Mouse (Mus musculus): ENCODE data around the gene Serpina3k. TPM values are rescaled to one million over a fixed set of nuclear protein-coding genes. Genes with fewer than 3 reads are reported as not detected.
"Not testable (repeated sequence)": the region's sequence is repeated elsewhere in the genome, so short reads cannot be mapped to it uniquely, and the experiment has no call there.

Serpina3k gene
- polyA plus RNA-seq, 1 experiment from 2014 or later, result not detected

GRCm38 (mm10) chr12:104338705-104339104 is 419 bp downstream of the Serpina3k start:
- Histone ChIP-seq H3K27ac (ENCODE audit: low read depth, low read length) (no peak overlapping the region), H3K4me1 (ENCODE audit: control insufficient read depth, insufficient read depth, low read length) (no peaks in the 10 kb centered on the region), H3K4me2 (no peak overlapping the region), H3K4me3 (ENCODE audit: low read depth, low read length) (no peak overlapping the region), H3K27me3 (ENCODE audit: control insufficient read depth, insufficient read depth, low read length) (no peaks in the 10 kb centered on the region), H3K9ac (ENCODE audit: low read depth, low read length) (no peak overlapping the region), H3K36me3 (ENCODE audit: control insufficient read depth, insufficient read depth, low read length) (no peaks in the 10 kb centered on the region), H3K9me3 (replicated peaks; ENCODE audit: control insufficient read depth, low read length) (no peaks in the 10 kb centered on the region)
- ATAC-seq (replicated peaks; ENCODE audit: insufficient number of reproducible peaks, low FRiP score, low TSS enrichment), result no peak
- WGBS (ENCODE audit: insufficient replicate concordance), result 87% methylated on average over 3 of the region's 3 CpGs

DNA sequence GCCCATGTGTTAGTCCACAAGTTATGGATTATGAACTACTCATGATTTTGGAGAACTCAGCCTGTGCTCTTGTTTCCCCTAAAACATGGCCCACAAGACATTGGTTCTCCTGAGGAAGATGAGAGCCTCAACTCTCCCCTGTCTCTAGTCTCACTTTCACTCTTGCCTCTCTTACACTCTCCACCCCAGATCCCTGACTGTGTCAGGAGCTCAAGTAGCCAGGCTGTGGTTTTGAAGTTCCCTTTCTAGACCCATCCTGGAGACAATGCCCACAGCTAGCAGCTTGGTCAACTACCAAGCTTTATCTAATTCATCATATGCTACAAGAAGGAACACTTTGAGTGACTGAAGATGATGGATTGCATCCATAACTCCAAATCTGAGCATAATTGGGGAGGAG is 4.2 kb downstream of the Serpina3k start:
- not testable (repeated sequence) for H3K4me3 ChIP-seq (ENCODE audit: low read depth, low read length); H3K9ac ChIP-seq (ENCODE audit: low read depth, low read length); H3K36me3 ChIP-seq (ENCODE audit: control insufficient read depth, insufficient read depth, low read length); H3K27ac ChIP-seq (ENCODE audit: low read depth, low read length); ATAC-seq (replicated peaks; ENCODE audit: insufficient number of reproducible peaks, low FRiP score, low TSS enrichment); H3K4me2 ChIP-seq; H3K27me3 ChIP-seq (ENCODE audit: control insufficient read depth, insufficient read depth, low read length); H3K9me3 ChIP-seq (replicated peaks; ENCODE audit: control insufficient read depth, low read length); H3K4me1 ChIP-seq (ENCODE audit: control insufficient read depth, insufficient read depth, low read length)

DNA sequence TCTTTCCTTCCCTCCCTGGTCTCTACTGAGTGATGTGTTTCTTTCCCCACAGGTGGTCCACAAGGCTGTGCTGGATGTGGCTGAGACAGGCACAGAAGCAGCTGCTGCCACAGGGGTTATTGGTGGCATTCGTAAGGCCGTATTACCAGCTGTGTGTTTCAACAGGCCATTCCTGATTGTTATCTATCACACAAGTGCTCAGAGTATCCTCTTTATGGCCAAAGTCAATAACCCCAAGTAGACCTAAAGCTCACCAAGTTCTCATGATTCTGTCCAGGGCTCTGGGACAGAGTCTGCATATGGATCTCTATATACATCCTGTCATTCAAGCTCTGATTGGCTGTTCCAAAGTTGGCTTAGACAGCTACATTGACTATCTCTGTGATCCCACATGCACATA is 6.9 kb downstream of the Serpina3k start:
- H3K27ac ChIP-seq (ENCODE audit: low read depth, low read length), result no peak overlapping the region
- H3K9me3 ChIP-seq (replicated peaks; ENCODE audit: control insufficient read depth, low read length), result no peaks in the 10 kb centered on the region
- no peaks in the 10 kb centered on the region for H3K27me3 ChIP-seq (ENCODE audit: control insufficient read depth, insufficient read depth, low read length)
- no peak overlapping the region for H3K4me2 ChIP-seq
- no peaks in the 10 kb centered on the region for H3K36me3 ChIP-seq (ENCODE audit: control insufficient read depth, insufficient read depth, low read length)
- WGBS (ENCODE audit: insufficient replicate concordance), result 71% methylated on average over 2 of the region's 2 CpGs
- no peak overlapping the region for H3K4me3 ChIP-seq (ENCODE audit: low read depth, low read length)
- no peak for ATAC-seq (replicated peaks; ENCODE audit: insufficient number of reproducible peaks, low FRiP score, low TSS enrichment)
- H3K4me1 ChIP-seq (ENCODE audit: control insufficient read depth, insufficient read depth, low read length), result no peaks in the 10 kb centered on the region
- no peak overlapping the region for H3K9ac ChIP-seq (ENCODE audit: low read depth, low read length)

DNA sequence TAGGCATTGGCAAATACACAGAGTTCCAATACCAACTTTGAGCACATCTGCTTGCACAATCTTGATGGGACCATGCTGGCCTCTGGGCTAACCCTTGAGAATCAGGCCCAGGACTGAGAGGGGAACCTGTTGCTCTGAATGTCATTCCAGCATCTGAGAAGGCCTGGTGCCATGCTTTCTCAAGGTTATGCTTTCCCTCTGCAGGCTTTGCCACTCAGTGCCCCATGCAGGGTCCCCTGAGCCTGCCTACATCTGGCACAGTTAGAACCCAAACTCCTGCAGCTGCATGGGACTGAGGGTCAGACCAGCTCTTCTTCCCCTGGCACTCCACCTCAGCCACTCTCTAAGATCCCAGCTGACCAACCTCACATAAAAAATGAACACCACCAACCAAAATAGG is 7.4 kb downstream of the Serpina3k start:
- H3K27ac ChIP-seq (ENCODE audit: low read depth, low read length), result no peak overlapping the region
- no peak overlapping the region for H3K4me2 ChIP-seq
- no peak overlapping the region for H3K4me3 ChIP-seq (ENCODE audit: low read depth, low read length)
- H3K9me3 ChIP-seq (replicated peaks; ENCODE audit: control insufficient read depth, low read length), result no peaks in the 10 kb centered on the region
- H3K27me3 ChIP-seq (ENCODE audit: control insufficient read depth, insufficient read depth, low read length), result no peaks in the 10 kb centered on the region
- no peaks in the 10 kb centered on the region for H3K36me3 ChIP-seq (ENCODE audit: control insufficient read depth, insufficient read depth, low read length)
- no peaks in the 10 kb centered on the region for H3K4me1 ChIP-seq (ENCODE audit: control insufficient read depth, insufficient read depth, low read length)
- H3K9ac ChIP-seq (ENCODE audit: low read depth, low read length), result no peak overlapping the region
- no peak for ATAC-seq (replicated peaks; ENCODE audit: insufficient number of reproducible peaks, low FRiP score, low TSS enrichment)

DNA sequence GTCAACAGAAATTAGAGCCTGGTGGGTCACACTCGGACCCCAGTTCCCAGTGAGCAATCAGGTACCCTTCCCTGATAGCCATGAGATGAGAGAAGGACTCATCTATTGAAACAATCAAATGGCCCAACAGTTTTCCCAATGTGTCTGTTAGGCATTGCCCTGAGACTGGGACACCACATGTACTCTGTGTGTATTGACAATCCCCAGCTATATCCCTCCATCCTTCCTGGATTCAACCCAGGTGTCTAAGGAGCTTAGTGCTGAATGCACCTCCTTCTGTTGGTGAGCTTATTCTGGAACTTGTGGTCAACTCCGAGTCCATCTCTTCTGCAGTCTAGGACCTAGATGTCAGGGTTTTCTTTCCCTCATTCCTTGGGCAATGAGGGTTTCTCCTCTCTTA is 8.8 kb downstream of the Serpina3k start:
- WGBS (ENCODE audit: insufficient replicate concordance), result 76% methylated on average over 2 of the region's 2 CpGs
- ATAC-seq (replicated peaks; ENCODE audit: insufficient number of reproducible peaks, low FRiP score, low TSS enrichment), result no peak

GRCm38 (mm10) chr12:104351812-104352211 is 13.5 kb downstream of the Serpina3k start:
- not testable (repeated sequence) for H3K36me3 ChIP-seq (ENCODE audit: control insufficient read depth, insufficient read depth, low read length); ATAC-seq (replicated peaks; ENCODE audit: insufficient number of reproducible peaks, low FRiP score, low TSS enrichment); H3K27me3 ChIP-seq (ENCODE audit: control insufficient read depth, insufficient read depth, low read length); H3K4me2 ChIP-seq; H3K9me3 ChIP-seq (replicated peaks; ENCODE audit: control insufficient read depth, low read length); H3K4me3 ChIP-seq (ENCODE audit: low read depth, low read length); H3K4me1 ChIP-seq (ENCODE audit: control insufficient read depth, insufficient read depth, low read length); H3K9ac ChIP-seq (ENCODE audit: low read depth, low read length); H3K27ac ChIP-seq (ENCODE audit: low read depth, low read length)
- 26% methylated on average over 3 of the region's 3 CpGs for WGBS (ENCODE audit: insufficient replicate concordance)

More for the DNA sequence above, 8.8 kb downstream of the Serpina3k start:
- Histone ChIP-seq H3K4me1 (ENCODE audit: control insufficient read depth, insufficient read depth, low read length) (no peaks in the 10 kb centered on the region), H3K9ac (ENCODE audit: low read depth, low read length) (no peak overlapping the region), H3K4me2 (no peak overlapping the region), H3K4me3 (ENCODE audit: low read depth, low read length) (no peak overlapping the region), H3K27me3 (ENCODE audit: control insufficient read depth, insufficient read depth, low read length) (no peaks in the 10 kb centered on the region), H3K9me3 (replicated peaks; ENCODE audit: control insufficient read depth, low read length) (no peaks in the 10 kb centered on the region), H3K27ac (ENCODE audit: low read depth, low read length) (no peak overlapping the region), H3K36me3 (ENCODE audit: control insufficient read depth, insufficient read depth, low read length) (no peaks in the 10 kb centered on the region)

- ATAC-seq (replicated peaks; ENCODE audit: insufficient number of reproducible peaks, low FRiP score, low TSS enrichment), result no peak
- 84% methylated on average over 3 of the region's 3 CpGs for WGBS (ENCODE audit: insufficient replicate concordance)
These were observed 17.7 kb downstream of the Serpina3k start for GRCm38 (mm10) chr12:104356006-104356405.

DNA sequence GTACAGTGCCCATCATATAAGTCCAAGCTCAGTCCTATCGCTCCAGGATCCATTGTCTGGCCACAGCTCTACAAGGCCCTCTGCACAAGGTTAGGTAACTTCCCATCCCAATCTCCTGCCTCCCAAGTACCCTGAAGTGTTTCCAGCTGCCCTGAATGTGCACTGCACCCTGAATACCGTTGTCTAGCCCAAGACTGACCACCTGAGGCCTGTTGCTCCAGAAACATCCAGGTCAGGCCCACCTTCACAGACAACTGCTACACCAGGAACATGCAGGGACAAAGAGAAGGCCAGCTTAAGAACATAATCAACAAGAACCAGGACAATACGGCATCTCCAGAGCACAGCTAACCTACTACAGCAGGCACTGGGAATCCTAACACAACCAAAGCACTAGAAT is 31.7 kb downstream of the Serpina3k start:
- H3K27ac ChIP-seq (ENCODE audit: low read depth, low read length), result no peak overlapping the region
- H3K4me3 ChIP-seq (ENCODE audit: low read depth, low read length), result no peak overlapping the region
- no peak for ATAC-seq (replicated peaks; ENCODE audit: insufficient number of reproducible peaks, low FRiP score, low TSS enrichment)
- 75% methylated on average over 3 of the region's 3 CpGs for WGBS (ENCODE audit: insufficient replicate concordance)
- H3K9me3 ChIP-seq (replicated peaks; ENCODE audit: control insufficient read depth, low read length), result no peaks in the 10 kb centered on the region
- H3K36me3 ChIP-seq (ENCODE audit: control insufficient read depth, insufficient read depth, low read length), result no peaks in the 10 kb centered on the region
- no peak overlapping the region for H3K9ac ChIP-seq (ENCODE audit: low read depth, low read length)
- no peaks in the 10 kb centered on the region for H3K4me1 ChIP-seq (ENCODE audit: control insufficient read depth, insufficient read depth, low read length)
- H3K4me2 ChIP-seq, result no peak overlapping the region
- no peaks in the 10 kb centered on the region for H3K27me3 ChIP-seq (ENCODE audit: control insufficient read depth, insufficient read depth, low read length)

More at GRCm38 (mm10) chr12:104356006-104356405, 17.7 kb downstream of the Serpina3k start:
- H3K4me3 ChIP-seq (ENCODE audit: low read depth, low read length), result no peak overlapping the region
- H3K27me3 ChIP-seq (ENCODE audit: control insufficient read depth, insufficient read depth, low read length), result no peaks in the 10 kb centered on the region
- no peaks in the 10 kb centered on the region for H3K9me3 ChIP-seq (replicated peaks; ENCODE audit: control insufficient read depth, low read length)
- H3K27ac ChIP-seq (ENCODE audit: low read depth, low read length), result no peak overlapping the region
- H3K4me1 ChIP-seq (ENCODE audit: control insufficient read depth, insufficient read depth, low read length), result no peaks in the 10 kb centered on the region
- H3K4me2 ChIP-seq, result no peak overlapping the region
- H3K9ac ChIP-seq (ENCODE audit: low read depth, low read length), result no peak overlapping the region
- no peaks in the 10 kb centered on the region for H3K36me3 ChIP-seq (ENCODE audit: control insufficient read depth, insufficient read depth, low read length)

GRCm38 (mm10) chr12:104377179-104377578 is 38.9 kb downstream of the Serpina3k start:
- not testable (repeated sequence) for H3K9me3 ChIP-seq (replicated peaks; ENCODE audit: control insufficient read depth, low read length)
- 65% methylated on average over 5 of the region's 5 CpGs for WGBS (ENCODE audit: insufficient replicate concordance)

More at GRCm38 (mm10) chr12:104377179-104377578, 38.9 kb downstream of the Serpina3k start:
- not testable (repeated sequence) for H3K27me3 ChIP-seq (ENCODE audit: control insufficient read depth, insufficient read depth, low read length); H3K4me2 ChIP-seq; ATAC-seq (replicated peaks; ENCODE audit: insufficient number of reproducible peaks, low FRiP score, low TSS enrichment); H3K9ac ChIP-seq (ENCODE audit: low read depth, low read length); H3K4me3 ChIP-seq (ENCODE audit: low read depth, low read length); H3K4me1 ChIP-seq (ENCODE audit: control insufficient read depth, insufficient read depth, low read length); H3K36me3 ChIP-seq (ENCODE audit: control insufficient read depth, insufficient read depth, low read length); H3K27ac ChIP-seq (ENCODE audit: low read depth, low read length)

Data from heart, embryonic 11.5 days (tissue).